Mouse (Mus musculus): ENCODE measurements around the gene Efemp2.

Gene Efemp2

DNA sequence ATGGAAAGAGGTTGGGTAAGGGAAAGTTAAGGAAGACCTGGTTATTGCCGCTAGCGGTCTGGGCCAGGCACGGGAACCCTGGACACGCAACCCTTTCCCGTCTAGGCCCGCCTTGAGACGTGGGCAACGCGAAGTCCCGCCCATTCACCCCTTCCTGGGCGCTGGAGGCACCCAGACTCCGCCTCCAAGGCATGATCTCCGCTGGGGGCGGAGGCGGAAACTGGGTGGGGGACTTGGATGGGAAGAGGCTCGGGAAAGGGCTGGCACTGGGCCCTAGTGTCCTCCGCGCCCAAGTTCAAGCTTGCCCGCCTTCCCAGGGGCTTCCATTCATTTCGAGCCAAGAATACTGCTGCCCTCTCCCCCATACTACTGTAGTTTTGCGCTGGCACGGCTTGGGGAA, at the start of gene Efemp2:
Gene Efemp2, plus strand, starts transcription at position 235 of the 400 bp plus-strand sequence.
- no peak for DNase-seq (ENCODE audit: low read depth, low spot score)

DNA sequence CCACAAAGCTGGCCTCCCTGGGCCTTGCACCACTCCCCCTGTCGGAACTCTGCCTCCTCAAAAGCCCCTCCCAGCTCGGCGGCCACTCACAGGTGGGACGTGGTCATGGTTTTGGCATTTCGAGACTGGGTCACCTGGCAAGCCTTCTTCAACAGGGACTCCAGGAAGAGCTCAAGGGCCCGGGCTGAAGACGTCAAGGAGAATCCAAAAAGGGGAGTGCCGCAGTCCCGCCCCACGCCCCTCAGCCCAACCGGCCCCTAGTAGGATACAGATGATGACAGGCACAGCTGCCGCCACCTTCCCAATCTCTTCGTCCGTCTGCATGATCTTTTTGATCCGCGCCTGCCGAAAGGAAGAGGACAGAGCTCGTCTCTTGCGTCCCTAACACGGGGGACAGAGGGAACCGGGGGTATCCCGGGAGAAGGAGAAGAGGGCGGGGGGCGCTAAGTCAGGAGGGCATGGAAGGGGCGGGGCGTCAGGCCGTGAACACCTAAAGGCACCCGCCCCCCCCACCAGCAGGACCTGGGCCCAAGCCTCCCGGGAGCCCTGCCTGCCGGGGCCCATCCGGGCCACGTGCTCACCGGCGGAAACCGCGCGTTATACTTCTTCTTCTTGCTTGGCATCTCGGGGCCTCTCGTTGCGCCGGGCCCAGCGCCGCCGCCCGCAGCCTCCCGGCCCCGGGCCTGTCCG, 49.5 kb upstream of the Efemp2 start:
- no peak for DNase-seq (ENCODE audit: low read depth, low spot score)

DNA sequence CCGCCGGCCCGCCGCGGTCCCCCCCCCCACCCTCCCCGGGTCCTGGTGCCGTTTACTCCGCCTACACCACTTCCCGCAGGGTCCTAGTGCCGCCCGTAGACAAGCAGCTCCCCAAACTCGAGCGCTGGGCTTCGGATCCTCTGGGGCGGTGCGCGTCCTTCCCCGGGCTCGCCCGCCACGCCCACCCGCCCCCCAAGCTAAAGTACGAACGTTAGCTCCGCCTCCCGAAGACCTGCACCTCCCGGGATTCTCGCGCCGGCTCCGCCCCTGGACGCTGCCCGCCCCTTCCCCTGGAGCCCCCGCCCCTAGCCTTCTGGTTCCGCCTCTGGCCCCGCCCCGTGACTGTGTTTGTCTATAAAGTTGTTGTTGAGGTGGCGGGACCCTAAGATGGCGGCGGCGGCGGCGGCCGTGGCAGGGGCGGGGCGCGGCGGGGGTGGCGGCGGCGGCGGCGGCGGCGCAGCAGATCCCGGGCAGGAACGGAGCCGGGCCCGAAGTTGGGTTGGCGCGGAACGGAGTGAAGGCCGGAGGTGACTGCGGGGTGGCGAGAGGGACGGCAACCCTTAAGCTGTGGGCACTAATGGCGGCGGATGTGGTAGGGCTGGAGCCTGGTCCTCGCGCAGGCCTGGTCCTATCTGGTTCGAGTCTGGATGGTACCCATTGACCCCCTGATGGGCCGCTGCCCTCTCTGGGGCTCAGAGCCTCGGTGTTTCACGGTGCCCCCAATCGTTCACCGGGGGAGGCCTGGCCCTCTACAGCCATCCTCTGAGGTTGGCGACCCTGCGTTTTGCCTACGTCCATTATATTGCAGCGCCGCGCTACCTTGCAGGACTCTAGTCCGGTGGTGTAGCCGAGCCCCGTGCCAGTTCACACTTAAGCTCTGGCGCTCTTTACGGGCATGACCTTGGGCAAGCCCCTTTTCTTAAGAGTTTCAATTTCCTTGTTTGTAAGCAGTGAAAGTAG, 48.7 kb upstream of the Efemp2 start, which contains the start of the genes Drap1 and AI837181:
Gene Drap1, minus strand, starts transcription at position 198 of the 960 bp plus-strand sequence.
Gene AI837181, plus strand, starts transcription at position 363 of the 960 bp plus-strand sequence.
- DNase-seq (ENCODE audit: low read depth, low spot score) = peak; percentile 92

- DNase-seq (ENCODE audit: low read depth, low spot score) = no peak
These were observed 47.7 kb upstream of the Efemp2 start for GRCm38 (mm10) chr19:5425906-5426565.

DNA sequence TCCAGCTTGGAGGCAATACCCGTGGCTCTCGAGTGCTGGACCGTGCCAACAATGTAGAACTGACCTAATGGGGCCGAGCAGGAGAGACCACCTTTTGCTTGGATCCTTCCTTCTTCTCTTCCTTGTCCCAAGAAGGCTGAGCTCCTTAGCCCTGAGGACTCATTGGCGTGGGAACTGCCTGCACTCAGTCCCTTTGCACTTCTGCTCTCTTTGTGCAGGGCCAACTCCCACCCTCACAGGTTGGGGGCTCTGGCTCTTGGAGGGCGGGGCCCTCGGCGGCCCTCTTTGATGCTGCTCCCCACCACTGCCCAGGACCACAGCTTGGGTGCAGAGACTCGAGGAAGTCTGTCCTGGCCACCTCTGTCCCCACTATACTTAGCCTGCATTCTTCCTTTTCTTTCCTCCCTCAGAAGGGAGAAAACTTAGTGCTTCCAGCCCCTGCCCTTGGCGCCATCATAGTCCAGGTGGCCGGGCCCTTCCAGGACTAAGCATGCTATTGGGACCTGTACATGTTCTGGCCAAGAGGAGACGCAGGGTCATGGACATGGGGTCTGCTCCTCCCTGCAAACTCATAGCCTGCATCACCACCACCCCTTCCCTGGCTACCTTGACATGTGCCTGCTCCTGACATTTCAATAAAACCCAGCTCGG, 47.0 kb upstream of the Efemp2 start:
- no peak for DNase-seq (ENCODE audit: low read depth, low spot score)

GRCm38 (mm10) chr19:5428083-5428482, 45.7 kb upstream of the Efemp2 start:
- no peak for DNase-seq (ENCODE audit: low read depth, low spot score)

DNA sequence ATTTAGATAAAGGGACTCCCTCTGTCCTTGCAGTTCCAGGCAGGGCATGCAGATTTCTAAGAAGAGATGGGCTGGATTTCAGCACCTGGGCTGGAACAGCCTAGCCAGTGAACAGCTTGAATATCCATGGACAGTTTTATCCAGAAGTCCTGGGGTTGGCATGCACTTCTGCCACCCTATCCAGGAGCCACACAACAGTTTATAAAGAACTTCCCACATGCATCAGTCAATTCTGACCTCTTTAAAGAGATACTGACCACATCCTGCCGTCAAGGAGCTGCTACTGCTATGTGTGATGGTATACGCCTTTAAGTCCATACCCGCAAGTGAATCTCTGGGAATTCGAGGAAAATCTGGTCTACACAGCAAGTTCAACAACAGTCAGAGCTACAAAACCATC, 44.5 kb upstream of the Efemp2 start:
- no peak for DNase-seq (ENCODE audit: low read depth, low spot score)

GRCm38 (mm10) chr19:5429806-5430205, 43.9 kb upstream of the Efemp2 start:
- DNase-seq (ENCODE audit: low read depth, low spot score) = no peak

GRCm38 (mm10) chr19:5430408-5430807, 43.3 kb upstream of the Efemp2 start:
- DNase-seq (ENCODE audit: low read depth, low spot score) = no peak

- no peak for DNase-seq (ENCODE audit: low read depth, low spot score)
These were observed 41.8 kb upstream of the Efemp2 start for GRCm38 (mm10) chr19:5431911-5432464.

- no peak for DNase-seq (ENCODE audit: low read depth, low spot score)
These were observed 40.5 kb upstream of the Efemp2 start for GRCm38 (mm10) chr19:5432992-5433852.

DNA sequence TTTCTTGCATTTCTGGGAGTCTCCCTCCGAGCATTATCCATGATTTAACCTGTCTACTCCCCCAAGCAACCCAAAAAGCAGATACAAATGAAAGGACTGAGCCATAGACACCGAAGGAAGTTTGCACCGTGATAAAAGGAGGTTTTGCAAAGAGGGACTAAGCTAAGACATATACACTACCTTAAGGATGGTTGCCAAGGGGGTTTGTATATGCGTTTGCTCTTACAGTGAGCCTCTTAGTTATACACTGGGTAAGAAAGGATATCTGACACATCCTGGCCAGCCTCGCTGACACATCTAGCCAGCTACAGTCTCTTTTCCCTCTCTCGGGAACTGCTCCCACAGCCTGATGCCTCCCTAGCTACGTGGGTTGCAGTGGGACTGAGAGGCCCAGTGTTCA, 39.8 kb upstream of the Efemp2 start:
- no peak for DNase-seq (ENCODE audit: low read depth, low spot score)

DNA sequence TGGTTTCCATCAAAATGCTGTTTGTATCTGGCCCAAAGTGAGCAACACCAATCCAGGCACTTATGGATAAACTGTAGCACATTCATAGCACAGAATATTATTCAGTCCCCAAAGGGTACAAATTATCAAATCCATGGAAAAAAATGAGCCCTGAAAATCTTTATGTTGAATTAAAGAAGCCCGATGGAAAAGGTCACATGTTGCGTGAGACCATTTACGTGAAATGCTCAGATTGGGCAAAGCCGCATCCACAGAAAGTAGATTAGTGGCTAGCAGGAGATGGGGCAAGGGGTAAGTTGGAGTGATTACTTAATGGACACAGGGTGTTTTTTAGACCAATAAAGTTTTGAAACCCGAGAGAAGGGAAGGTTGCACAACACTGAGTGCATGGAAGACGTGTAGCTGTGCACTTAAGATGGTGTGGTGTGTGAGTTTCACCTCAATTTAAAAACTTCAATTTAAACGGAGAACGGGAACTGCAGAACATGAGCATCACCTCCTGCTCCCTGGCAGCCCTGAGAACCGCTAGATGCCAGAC, 29.3 kb upstream of the Efemp2 start:
- DNase-seq (ENCODE audit: low read depth, low spot score) = no peak

- DNase-seq (ENCODE audit: low read depth, low spot score) = no peak
These were observed 28.8 kb upstream of the Efemp2 start for GRCm38 (mm10) chr19:5444954-5445353.

DNA sequence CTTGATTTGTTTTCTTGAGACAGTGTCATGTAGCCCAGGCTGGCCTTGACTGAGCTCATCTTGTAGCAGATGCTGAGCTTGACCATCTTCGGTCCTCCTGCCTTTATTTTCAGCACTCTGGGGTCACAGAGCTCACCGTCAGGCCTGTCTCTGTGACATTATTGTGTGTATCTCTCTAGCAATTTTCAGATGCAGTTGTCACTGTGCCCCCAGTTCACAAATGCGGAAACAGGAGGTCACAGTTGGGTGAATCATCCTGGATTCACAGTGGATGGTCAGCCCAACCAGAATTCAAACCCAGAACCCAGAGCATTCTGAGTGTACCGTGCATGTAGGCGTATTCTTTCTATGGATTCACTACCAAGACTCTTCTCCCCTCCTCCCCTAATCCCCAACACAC, 28.0 kb upstream of the Efemp2 start:
- DNase-seq (ENCODE audit: low read depth, low spot score) = no peak

- no peak for DNase-seq (ENCODE audit: low read depth, low spot score)
These were observed 26.0 kb upstream of the Efemp2 start, which contains the start of gene Fosl1 for GRCm38 (mm10) chr19:5447515-5448353. Gene Fosl1, plus strand, starts transcription at chr19:5447547.

DNA sequence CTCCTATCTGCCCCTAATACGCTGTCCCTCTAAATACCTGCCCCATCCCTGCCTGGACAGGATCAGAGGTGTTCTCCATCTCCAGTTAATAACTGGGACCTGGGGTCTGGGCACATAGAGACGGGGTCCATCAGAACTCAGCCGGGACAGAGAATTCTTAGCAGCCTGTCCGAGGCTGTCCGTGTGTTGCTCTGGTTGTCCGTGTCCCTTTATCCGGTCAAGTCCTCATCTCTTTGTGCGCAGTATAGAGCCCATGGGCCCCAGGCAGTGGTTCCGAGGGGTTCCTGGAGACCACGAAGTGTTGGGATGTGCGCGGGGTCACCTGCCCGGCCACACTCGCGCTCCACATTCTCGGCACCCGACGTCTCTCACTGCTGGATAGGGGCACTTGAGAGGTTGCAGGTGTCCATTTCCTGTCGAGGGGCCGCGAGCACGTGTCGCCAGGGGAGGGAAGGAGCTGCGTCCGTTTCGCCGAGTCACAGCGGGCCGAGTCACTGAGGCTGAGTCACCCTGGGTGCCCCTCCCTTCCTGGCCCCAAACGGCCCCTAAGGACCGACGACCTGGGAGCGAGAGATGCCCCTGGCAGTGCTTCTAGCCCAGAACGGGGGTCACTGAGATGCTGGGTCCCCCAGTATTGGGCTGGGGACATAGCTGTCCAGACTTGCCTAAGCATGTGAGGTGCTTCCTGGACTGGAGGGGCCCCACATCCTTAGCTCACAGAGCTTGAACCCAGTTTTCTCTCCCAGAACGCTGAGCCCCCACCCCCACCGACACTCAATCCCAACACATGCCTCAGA, 25.2 kb upstream of the Efemp2 start:
- no peak for DNase-seq (ENCODE audit: low read depth, low spot score)

DNA sequence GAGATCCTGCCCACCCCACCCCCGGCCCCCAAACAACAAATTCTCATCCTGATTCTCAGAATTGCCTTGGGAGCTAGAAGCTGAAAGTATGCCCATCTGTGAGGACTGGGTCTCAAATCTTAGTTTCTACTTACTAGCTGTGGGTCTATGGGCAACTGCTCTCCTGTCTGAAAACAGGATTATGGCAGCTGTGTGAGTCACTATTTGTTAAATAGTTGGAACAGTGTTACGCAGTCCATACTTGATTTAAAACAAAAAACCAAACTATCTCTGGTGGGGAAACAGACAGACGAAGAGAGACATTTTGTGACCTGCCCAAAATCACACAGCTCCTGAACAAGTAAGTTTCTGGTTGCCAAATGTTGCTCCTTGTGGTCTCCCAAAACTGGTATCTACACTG, 24.1 kb upstream of the Efemp2 start:
- DNase-seq (ENCODE audit: low read depth, low spot score) = no peak
